Mouse (Mus musculus): Measurements from ENCODE around the gene Nudt19. TPM values are rescaled to one million over a fixed set of nuclear protein-coding genes. Genes with fewer than 3 reads are reported as not detected.
"Not testable (repeated sequence)": the region's sequence is repeated elsewhere in the genome, so short reads cannot be mapped to it uniquely, and the experiment has no call there.

Gene Nudt19
- polyA plus RNA-seq, 1 experiment from 2014 or later: 86.7 TPM

DNA sequence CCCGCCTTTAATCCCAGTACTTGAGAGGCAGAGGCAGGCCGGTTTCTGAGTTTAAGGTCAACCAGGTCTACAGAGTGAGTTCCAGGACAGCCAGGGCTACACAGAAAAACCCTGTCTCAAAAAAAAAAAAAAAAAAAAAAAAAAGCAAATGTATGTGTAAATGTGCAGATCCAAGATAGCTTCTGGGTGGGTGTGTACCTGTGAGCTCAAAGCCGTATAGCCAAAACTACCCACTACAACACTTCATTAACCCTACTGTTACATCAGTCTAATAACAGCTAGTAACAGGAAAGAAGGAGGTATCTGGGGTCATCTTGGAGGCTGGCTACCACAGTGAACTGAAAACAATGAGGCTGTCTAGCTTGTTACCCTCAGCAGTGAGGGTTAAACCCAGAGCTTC lies 3.7 kb upstream of the Nudt19 start:
- Histone ChIP-seq H3K4me2 (no peak overlapping the region), H3K27ac (replicated peaks) (no peak overlapping the region), H3K9ac (no peak overlapping the region), H3K27me3 (no peaks in the 10 kb centered on the region), H3K9me3 (no peaks in the 10 kb centered on the region), H3K36me3 (no peaks in the 10 kb centered on the region), H3K4me1 (replicated peaks) (peaks cover 8% of the 10 kb centered on the region), H3K4me3 (no peak overlapping the region)
- 97% methylated on average over 3 of the region's 3 CpGs for WGBS
- no peak for ATAC-seq (ENCODE audit: low read depth)

DNA sequence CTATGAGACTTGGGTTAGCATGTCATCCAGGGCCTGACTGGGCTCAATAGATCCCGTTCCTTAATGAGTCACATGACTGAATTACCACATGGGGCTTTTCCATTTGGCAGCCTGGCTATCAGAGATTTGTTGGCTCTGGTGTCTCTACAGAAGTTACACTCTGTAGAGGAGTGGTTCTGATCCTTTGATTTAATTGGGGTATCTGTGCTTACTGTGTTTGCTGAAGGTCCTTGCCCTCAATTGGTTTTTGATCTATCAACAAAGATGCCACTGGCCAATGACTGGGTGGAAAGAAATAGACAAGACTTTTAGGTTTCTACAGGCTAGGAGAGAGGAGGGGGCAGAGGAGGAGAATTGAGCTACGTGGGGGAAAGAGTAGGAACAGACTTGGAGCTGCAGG lies 2.6 kb upstream of the Nudt19 start:
- WGBS: 60% methylated on average over 2 of the region's 2 CpGs
- H3K4me2 ChIP-seq: no peak overlapping the region

DNA sequence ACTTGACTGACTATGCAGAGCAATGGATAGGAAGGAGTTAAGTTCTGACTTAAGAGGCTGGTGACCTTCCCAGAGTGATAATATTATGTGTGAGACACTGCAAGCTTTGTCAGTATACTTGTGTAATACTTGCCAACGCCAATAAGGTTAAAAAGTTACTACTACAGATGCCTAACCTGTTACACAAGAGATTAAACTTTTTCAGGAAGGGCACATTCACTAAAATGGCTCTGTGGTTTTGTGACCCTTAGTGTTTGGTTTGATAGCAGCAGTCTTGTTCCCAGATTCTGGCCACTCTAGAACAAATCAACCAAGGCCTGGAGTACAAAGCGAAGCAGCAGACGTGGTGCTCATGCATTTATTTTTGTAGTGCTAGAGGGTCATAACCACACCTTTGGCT lies 1.5 kb upstream of the Nudt19 start:
- Histone ChIP-seq H3K27ac (replicated peaks) (no peak overlapping the region), H3K9me3 (no peaks in the 10 kb centered on the region), H3K4me3 (no peak overlapping the region), H3K27me3 (no peaks in the 10 kb centered on the region), H3K4me1 (replicated peaks) (peaks cover 16% of the 10 kb centered on the region), H3K36me3 (no peaks in the 10 kb centered on the region), H3K9ac (no peak overlapping the region), H3K4me2 (no peak overlapping the region)
- 80% methylated on average over 3 of the region's 3 CpGs for WGBS
- ATAC-seq (ENCODE audit: low read depth): no peak

More for the DNA sequence above, 2.6 kb upstream of the Nudt19 start:
- no peak overlapping the region for H3K27ac ChIP-seq (replicated peaks)
- H3K27me3 ChIP-seq: no peaks in the 10 kb centered on the region
- H3K4me3 ChIP-seq: no peak overlapping the region
- H3K4me1 ChIP-seq (replicated peaks): peaks cover 16% of the 10 kb centered on the region
- H3K9me3 ChIP-seq: no peaks in the 10 kb centered on the region
- no peak overlapping the region for H3K9ac ChIP-seq
- ATAC-seq (ENCODE audit: low read depth): no peak
- H3K36me3 ChIP-seq: no peaks in the 10 kb centered on the region

DNA sequence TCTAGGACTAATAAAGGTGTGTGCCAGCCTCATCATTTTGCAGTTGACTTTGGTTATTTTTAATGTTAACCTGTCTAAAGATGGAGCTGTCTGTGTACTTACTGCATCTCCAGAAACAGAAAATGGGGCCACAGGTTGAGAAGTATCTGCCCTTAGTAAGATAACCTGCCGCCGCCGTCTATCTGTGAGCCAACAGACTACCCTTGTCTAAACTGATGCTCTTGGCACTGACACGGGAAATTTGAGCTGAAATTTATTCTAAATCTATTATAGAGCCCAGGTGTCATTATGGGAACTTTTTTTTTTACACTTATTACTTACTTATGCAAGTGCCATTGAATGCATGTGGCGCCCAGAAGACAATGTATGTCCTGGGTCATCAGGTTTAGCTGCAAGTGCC lies 801 bp upstream of the Nudt19 start:
- Histone ChIP-seq H3K9ac (no peak overlapping the region), H3K4me3 (no peak overlapping the region), H3K4me1 (replicated peaks) (peaks cover 16% of the 10 kb centered on the region), H3K36me3 (no peaks in the 10 kb centered on the region), H3K27ac (replicated peaks) (no peak overlapping the region), H3K9me3 (no peaks in the 10 kb centered on the region), H3K27me3 (no peaks in the 10 kb centered on the region), H3K4me2 (no peak overlapping the region)
- 92% methylated on average over 5 of the region's 5 CpGs for WGBS
- ATAC-seq (ENCODE audit: low read depth): no peak

DNA sequence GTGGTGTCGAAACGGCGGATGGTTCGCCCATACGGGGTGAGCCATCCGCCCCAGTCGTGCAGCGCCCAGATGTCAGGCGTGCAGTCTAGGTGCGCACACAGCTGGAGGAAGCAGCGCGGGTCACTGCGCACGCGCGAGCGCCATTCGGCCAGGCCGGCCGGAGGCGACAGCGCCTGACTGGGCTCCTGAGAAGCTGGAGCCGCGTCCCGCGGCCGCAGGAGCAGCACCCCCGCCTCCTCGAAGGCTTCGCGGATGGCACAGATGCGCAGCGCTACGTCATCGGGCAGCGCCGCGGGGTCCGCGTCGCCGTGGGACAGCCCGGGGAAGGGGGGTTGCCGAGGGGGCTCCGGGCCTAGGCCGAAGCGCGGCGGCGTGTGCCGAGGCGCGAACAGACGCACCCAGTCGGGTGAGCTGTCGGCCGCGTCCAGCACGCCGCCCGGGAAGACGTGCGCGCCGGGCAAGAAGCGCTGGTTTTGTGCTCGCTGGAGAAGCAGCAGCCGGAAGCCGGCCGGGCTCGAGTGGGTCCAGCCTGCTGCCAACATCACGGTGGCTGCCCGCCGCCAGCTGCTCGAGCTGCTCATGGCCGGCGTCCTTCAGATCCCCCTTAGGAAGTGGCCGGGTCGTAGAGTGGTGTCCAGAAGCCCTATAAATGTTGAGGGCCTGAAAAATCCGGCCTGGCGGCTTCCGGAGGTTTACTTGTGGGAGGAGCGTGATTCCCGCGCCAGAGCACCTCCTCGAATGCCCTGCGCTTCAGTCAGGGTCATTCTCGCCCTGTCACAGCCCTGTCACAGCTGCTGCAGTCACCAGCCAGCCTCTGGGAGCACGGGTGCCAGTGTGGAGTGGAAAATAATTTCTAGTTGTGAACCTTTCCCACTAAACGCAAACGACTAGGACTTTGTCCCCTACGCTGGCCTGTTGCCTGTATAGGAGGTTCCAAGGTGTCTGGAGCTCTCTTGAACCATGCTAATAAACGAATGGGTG lies 590 bp downstream of the Nudt19 start:
- H3K4me2 ChIP-seq: peak overlapping the region; percentile 93
- peak overlapping the region; percentile 94 for H3K9ac ChIP-seq
- H3K36me3 ChIP-seq: peaks cover 10% of the 10 kb centered on the region
- H3K4me1 ChIP-seq (replicated peaks): peaks cover 16% of the 10 kb centered on the region
- no peaks in the 10 kb centered on the region for H3K27me3 ChIP-seq
- H3K27ac ChIP-seq (replicated peaks): peak overlapping the region; percentile 96
- H3K4me3 ChIP-seq: peak overlapping the region; percentile 74
- whole genome bisulfite sequencing: under 1% methylated on average over 93 of the region's 93 CpGs
- peak; percentile 95 for ATAC-seq (ENCODE audit: low read depth)
- H3K9me3 ChIP-seq: no peaks in the 10 kb centered on the region

DNA sequence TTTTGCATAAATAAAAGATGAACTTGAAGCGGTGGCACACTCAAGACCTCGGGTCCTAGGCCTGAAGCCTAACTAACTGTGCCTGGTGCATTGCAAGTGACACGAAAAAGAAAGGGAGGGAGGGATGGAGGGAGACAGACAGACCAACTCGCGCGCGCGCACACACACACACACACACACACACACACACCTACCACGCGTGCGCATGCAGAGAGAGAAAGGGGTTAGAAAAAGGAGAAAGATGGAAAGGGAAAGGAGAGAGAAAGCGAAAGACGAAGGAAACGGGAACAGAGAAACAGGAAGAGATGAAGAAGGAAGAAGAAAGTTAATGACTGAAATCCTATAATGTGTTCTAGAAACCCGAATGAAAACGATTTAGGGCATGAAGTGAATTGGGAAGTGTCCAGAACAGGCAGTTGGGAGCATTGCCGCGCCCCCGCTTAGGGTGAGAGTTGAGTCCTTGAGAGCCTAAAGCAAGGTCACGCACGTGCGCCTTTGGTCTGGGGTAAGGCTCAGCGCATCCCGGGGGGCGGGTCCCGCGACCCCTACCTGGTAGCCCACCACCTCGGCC lies 1.4 kb downstream of the Nudt19 start:
- peak overlapping the region; percentile 94 for H3K9ac ChIP-seq
- no peaks in the 10 kb centered on the region for H3K9me3 ChIP-seq
- peak overlapping the region; percentile 96 for H3K27ac ChIP-seq (replicated peaks)
- H3K36me3 ChIP-seq: peaks cover 18% of the 10 kb centered on the region
- H3K4me1 ChIP-seq (replicated peaks): peaks cover 16% of the 10 kb centered on the region
- H3K27me3 ChIP-seq: no peaks in the 10 kb centered on the region
- peak overlapping the region; percentile 74 for H3K4me3 ChIP-seq
- WGBS: 7% methylated on average over 28 of the region's 28 CpGs
- H3K4me2 ChIP-seq: peak overlapping the region; percentile 93
- ATAC-seq (ENCODE audit: low read depth): peak; percentile 59

DNA sequence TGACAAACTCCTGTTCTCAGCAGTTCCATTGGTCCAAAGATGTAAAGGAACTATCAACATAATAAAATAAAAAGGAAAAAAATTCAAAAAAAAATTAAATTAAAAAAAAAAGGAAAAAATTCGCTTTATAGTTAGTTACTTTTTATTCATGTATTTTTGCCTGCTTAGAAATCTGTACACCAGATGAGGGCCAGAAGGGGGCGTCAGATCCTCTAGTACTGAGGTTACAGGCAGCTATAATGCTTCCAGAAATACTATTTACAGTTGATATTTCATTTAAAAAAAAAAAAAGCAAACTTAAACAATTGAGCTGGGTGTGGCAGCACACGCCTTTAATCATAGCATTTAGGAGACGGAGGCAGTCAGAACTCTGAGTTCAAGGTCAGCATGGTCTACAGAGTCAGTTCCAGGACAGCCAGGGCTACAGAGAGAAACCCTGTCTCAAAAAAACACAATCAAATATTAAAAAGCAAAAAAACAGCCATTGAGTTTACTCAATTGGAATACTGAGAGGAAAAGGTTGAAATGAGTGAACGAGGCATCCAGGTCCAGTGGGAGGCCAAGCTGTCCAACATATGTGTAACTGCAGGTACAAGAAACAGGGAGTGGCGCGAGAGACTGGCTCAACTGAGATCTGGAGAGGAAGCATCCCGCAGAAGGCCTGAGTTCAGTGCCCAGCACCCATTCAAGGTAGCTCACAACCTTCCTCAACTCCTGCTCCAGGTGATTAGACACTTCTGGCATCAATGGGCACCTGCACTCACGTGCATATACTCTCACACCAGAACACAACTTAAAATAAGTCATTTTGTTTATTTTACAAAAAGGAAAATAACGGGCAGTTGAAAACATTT lies 2.1 kb downstream of the Nudt19 start:
- Histone ChIP-seq H3K4me1 (replicated peaks) (peaks cover 16% of the 10 kb centered on the region), H3K27ac (replicated peaks) (no peak overlapping the region), H3K4me3 (peak overlapping the region; percentile 74), H3K4me2 (peak overlapping the region; percentile 93), H3K9ac (peak overlapping the region; percentile 94), H3K9me3 (no peaks in the 10 kb centered on the region), H3K27me3 (no peaks in the 10 kb centered on the region), H3K36me3 (peaks cover 25% of the 10 kb centered on the region)
- WGBS: 66% methylated on average over 10 of the region's 10 CpGs
- ATAC-seq (ENCODE audit: low read depth): no peak

DNA sequence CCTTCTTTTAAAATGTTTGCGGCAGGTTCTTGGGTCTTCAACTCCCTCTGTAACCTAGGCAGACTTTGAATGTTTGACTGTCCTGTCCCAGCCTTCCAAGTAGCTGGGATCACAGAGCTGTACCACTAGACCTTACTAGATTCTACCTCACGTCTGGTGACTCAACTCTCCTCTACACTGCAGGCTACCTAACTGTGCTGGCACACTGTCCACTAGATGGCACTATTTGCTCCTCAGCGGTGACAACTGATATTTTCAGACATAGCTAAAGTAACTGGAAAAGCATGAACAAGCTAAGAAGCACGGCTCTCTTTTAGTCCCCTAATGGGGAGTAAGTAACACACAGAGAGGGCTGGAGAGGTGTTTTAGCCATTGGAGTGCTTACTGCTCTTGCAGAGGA lies 10.2 kb downstream of the Nudt19 start:
- Histone ChIP-seq H3K36me3 (peaks cover 40% of the 10 kb centered on the region), H3K9ac (no peak overlapping the region), H3K27ac (replicated peaks) (no peak overlapping the region), H3K4me2 (no peak overlapping the region), H3K4me1 (replicated peaks) (no peaks in the 10 kb centered on the region), H3K27me3 (no peaks in the 10 kb centered on the region), H3K9me3 (no peaks in the 10 kb centered on the region), H3K4me3 (no peak overlapping the region)
- WGBS: 32% methylated on average over 4 of the region's 4 CpGs
- peak; percentile 61; the same call in 1 of the 2 replicates for ATAC-seq (ENCODE audit: low read depth)

DNA sequence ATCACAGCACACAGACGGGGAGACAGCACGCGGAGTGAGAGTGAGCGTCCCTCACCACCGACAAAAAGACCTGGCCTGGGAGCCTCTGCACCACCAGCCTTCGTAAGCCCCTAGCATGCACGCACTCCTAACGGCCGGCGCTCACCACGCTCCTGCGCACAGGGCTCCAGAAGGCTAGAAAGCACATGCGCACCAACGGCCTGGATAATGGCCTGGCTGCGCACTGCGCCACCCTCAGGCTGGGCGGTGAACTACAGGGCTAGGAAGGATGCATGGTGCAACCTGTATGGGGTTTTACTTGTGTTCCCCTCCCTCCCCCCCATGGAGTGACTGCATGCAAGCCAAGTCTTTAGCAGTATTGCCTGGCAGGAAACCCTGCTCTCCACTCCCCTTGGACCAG lies 18.5 kb downstream of the Nudt19 start, which contains the start of gene Tdrd12:
Gene Tdrd12 (minus strand): TSS at position 184 of the 400 bp plus-strand sequence.
- Histone ChIP-seq H3K4me1 (replicated peaks) (no peaks in the 10 kb centered on the region), H3K27ac (replicated peaks) (no peak within 1 kb of the TSS), H3K4me3 (no peak within 1 kb of the TSS), H3K27me3 (no peaks in the 10 kb centered on the region), H3K36me3 (no peaks in the 10 kb centered on the region), H3K9me3 (no peaks in the 10 kb centered on the region), H3K4me2 (no peak within 1 kb of the TSS), H3K9ac (no peak within 1 kb of the TSS)
- no peak for ATAC-seq (ENCODE audit: low read depth)
- WGBS: 91% methylated on average over 17 of the region's 17 CpGs

DNA sequence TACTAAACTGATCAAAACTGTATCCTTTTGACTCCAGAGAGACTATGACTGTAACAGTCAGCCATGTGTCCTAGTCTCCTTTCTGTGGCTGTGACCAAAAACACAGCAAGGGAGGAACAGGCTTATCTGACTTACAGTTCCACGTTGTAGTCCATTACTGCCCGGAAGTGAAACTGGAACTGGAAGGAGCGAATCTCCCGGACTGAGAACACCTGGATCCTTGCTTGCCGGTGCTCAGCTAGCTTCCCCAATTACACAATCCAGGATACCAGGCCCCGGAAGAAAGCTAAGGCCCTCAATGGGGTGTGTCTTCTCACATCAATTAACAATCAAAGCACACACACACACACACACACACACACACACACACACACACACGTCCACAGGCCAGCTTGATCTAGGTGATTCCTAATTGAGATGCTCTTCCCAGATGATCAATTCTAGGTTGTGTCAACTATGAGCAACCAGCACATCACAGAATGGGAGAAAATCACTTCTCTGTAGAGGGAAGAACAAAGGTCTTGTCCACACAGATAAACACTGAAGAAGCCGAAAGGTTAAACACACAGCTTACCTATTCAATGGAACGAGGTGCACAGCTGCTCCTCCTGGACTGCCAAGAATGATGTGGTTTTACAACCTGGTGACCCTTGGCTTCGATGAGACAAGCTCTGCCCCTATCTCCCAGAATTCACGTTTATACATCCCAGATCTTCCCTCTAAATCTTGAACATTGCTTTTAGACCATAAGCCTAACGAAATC lies 20.2 kb downstream of the Nudt19 start:
- H3K4me1 ChIP-seq (replicated peaks): no peaks in the 10 kb centered on the region
- H3K36me3 ChIP-seq: no peaks in the 10 kb centered on the region
- no peaks in the 10 kb centered on the region for H3K27me3 ChIP-seq
- H3K4me2 ChIP-seq: no peak overlapping the region
- H3K27ac ChIP-seq (replicated peaks): no peak overlapping the region
- ATAC-seq (ENCODE audit: low read depth): no peak
- no peak overlapping the region for H3K9ac ChIP-seq
- 82% methylated on average over 12 of the region's 12 CpGs for WGBS
- H3K4me3 ChIP-seq: no peak overlapping the region
- H3K9me3 ChIP-seq: no peaks in the 10 kb centered on the region

DNA sequence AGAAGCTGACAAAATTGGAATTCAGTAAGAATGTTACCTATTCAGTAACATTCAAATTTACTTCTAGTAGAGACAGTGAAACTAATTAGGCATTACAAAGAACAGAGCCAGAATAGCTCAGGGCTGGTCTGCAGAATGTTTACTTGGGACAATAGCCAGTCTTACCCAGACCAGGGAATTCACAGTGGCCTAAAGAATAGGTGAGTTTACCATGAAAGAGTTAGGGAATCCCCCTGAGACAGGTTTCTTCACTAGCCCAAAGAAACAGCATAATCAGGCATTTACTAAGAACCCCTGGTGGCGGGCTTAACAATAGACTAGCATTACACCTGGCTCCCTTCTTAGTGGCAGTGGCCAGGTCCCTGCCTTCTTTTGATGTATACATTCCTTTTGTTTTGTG lies 25.6 kb downstream of the Nudt19 start:
- H3K36me3 ChIP-seq; H3K4me2 ChIP-seq; H3K4me3 ChIP-seq; ATAC-seq (ENCODE audit: low read depth); H3K27ac ChIP-seq (replicated peaks); H3K27me3 ChIP-seq; H3K4me1 ChIP-seq (replicated peaks); H3K9ac ChIP-seq; H3K9me3 ChIP-seq: not testable (repeated sequence)
- 48% methylated on average over 1 of the region's 1 CpGs for WGBS

All from neural tube, embryonic 13.5 days (tissue).